Mouse (Mus musculus) forebrain, embryonic 15.5 days (tissue): Measurements from ENCODE around the gene Olfr732. TPM values are rescaled to one million over a fixed set of nuclear protein-coding genes. Genes with fewer than 3 reads are reported as not detected.

Source experiments
- ATAC-seq: fragments of 200-750 bp; cut with Nextera tagmentation; replicated peaks from 2 replicates; pipeline ENCODE4 v1.8.0; 2017; ENCODE audit warnings: mild to moderate bottlenecking, moderate TSS enrichment, moderate library complexity
- H3K27ac ChIP-seq: fragments of 300-500 bp; sonication (generic); replicated peaks from 2 replicates; pipeline ENCODE4 v1.5.1; 2015; ENCODE audit warnings: mild to moderate bottlenecking, inconsistent platforms
- H3K27me3 ChIP-seq: fragments of 300-500 bp; sonication (generic); 2 replicates; pipeline ENCODE4 v1.6.1; 2015; ENCODE audit warnings: inconsistent platforms
- H3K36me3 ChIP-seq: fragments of 300-500 bp; sonication (generic); 2 replicates; pipeline ENCODE4 v1.6.1; 2015; ENCODE audit warnings: mild to moderate bottlenecking, inconsistent platforms
- H3K4me1 ChIP-seq: fragments of 300-500 bp; sonication (generic); 2 replicates; pipeline ENCODE4 v1.6.1; 2015; ENCODE audit warnings: inconsistent platforms
- H3K4me2 ChIP-seq: fragments of 300-500 bp; sonication (generic); replicated peaks from 2 replicates; pipeline ENCODE4 v1.6.1; 2015; ENCODE audit warnings: mild to moderate bottlenecking, inconsistent platforms
- H3K4me3 ChIP-seq: fragments of 300-500 bp; sonication (generic); 2 replicates; pipeline ENCODE4 v1.5.1; 2015; ENCODE audit warnings: mild to moderate bottlenecking, inconsistent platforms
- H3K9ac ChIP-seq: fragments of 300-500 bp; sonication (generic); replicated peaks from 2 replicates; pipeline ENCODE4 v1.6.1; 2015; ENCODE audit warnings: mild to moderate bottlenecking, inconsistent platforms
- H3K9me3 ChIP-seq: fragments of 300-500 bp; sonication (generic); 2 replicates; pipeline ENCODE4 v1.6.1; 2016; ENCODE audit warnings: inconsistent platforms
- WGBS: fragments of 180-500 bp; shearing (Covaris S2); methylation state at CpG from one replicate; pipeline ENCODE4 v1.1.7; 2015; ENCODE audit warnings: mixed read lengths; 5-methylcytosine and 5-hydroxymethylcytosine counted together
- polyA plus RNA-seq: library from polyadenylated mRNA; unstranded; fragments of >200 nt; fragmentation: Nextera tagmentation; extraction: Ambion mirVana; gene quantifications from 2 replicates; pipeline ENCODE4 v1.2.1, GENCODE M21; 2015

Gene Olfr732
- not detected in 2 replicates for polyA plus RNA-seq

GRCm38 (mm10) chr14:50284106-50284505, at the start of gene Olfr732:
TSS of gene Olfr732 (minus strand) at chr14:50284206.
- no peaks in the 10 kb centered on the region for H3K36me3 ChIP-seq
- H3K27me3 ChIP-seq: no peaks in the 10 kb centered on the region
- no peak for ATAC-seq
- H3K4me3 ChIP-seq: no peak within 1 kb of the TSS
- no peak within 1 kb of the TSS for H3K27ac ChIP-seq
- H3K4me1 ChIP-seq: no peaks in the 10 kb centered on the region
- H3K9ac ChIP-seq: no peak within 1 kb of the TSS
- no peak within 1 kb of the TSS for H3K4me2 ChIP-seq
- H3K9me3 ChIP-seq: no peaks in the 10 kb centered on the region
- WGBS: 97% methylated on average over 1 of the region's 1 CpGs

GRCm38 (mm10) chr14:50326661-50327060, 42.7 kb upstream of the Olfr732 start, which contains the start of gene Olfr734:
TSS of gene Olfr734 (minus strand) at chr14:50326761.
- Histone ChIP-seq H3K4me2 (no peak within 1 kb of the TSS), H3K4me3 (no peak within 1 kb of the TSS), H3K9me3 (no peaks in the 10 kb centered on the region), H3K4me1 (no peaks in the 10 kb centered on the region), H3K9ac (no peak within 1 kb of the TSS), H3K27me3 (no peaks in the 10 kb centered on the region), H3K27ac (no peak within 1 kb of the TSS), H3K36me3 (no peaks in the 10 kb centered on the region)
- 69% methylated on average over 1 of the region's 1 CpGs for WGBS
- no peak for ATAC-seq

GRCm38 (mm10) chr14:50301422-50301821, 17.4 kb upstream of the Olfr732 start, which contains the start of gene Olfr733:
TSS of gene Olfr733 (minus strand) at chr14:50301522.
- H3K4me3 ChIP-seq: no peak within 1 kb of the TSS
- H3K4me2 ChIP-seq: no peak within 1 kb of the TSS
- H3K27ac ChIP-seq: no peak within 1 kb of the TSS
- ATAC-seq: no peak
- no peaks in the 10 kb centered on the region for H3K4me1 ChIP-seq
- H3K27me3 ChIP-seq: no peaks in the 10 kb centered on the region
- H3K36me3 ChIP-seq: no peaks in the 10 kb centered on the region
- no peaks in the 10 kb centered on the region for H3K9me3 ChIP-seq
- no peak within 1 kb of the TSS for H3K9ac ChIP-seq

GRCm38 (mm10) chr14:50241766-50242165, 42.2 kb downstream of the Olfr732 start, which contains the start of gene Olfr731:
TSS of gene Olfr731 (minus strand) at chr14:50241866.
- Histone ChIP-seq H3K4me1 (no peaks in the 10 kb centered on the region), H3K36me3 (no peaks in the 10 kb centered on the region), H3K27me3 (no peaks in the 10 kb centered on the region), H3K4me2 (no peak within 1 kb of the TSS), H3K4me3 (no peak within 1 kb of the TSS), H3K9me3 (0 out of 2 replicates have a peak, but pooled peaks cover 10% of the 10 kb centered on the region), H3K9ac (no peak within 1 kb of the TSS), H3K27ac (no peak within 1 kb of the TSS)
- WGBS: 87% methylated on average over 4 of the region's 4 CpGs
- ATAC-seq: no peak

Other genes starting within 250 kb of the Olfr732 start
- not detected in 2 replicates for gene Olfr725, start 243.8 kb downstream of the Olfr732 start, polyA plus RNA-seq
- gene Olfr726, start 193.3 kb downstream of the Olfr732 start, polyA plus RNA-seq: not detected in 2 replicates
- gene Olfr727, start 161.0 kb downstream of the Olfr732 start, polyA plus RNA-seq: not detected in 2 replicates
- gene Olfr728, start 141.5 kb downstream of the Olfr732 start, polyA plus RNA-seq: not detected in 2 replicates
- not detected in 2 replicates for gene Olfr729, start 131.3 kb downstream of the Olfr732 start, polyA plus RNA-seq
- not detected in 2 replicates for gene Olfr730, start 96.0 kb downstream of the Olfr732 start, polyA plus RNA-seq
- not detected in 2 replicates for gene Olfr731, start 42.3 kb downstream of the Olfr732 start, polyA plus RNA-seq
- gene Olfr733, start 17.3 kb upstream of the Olfr732 start, polyA plus RNA-seq: not detected in 2 replicates
- not detected in 2 replicates for gene Olfr734, start 42.6 kb upstream of the Olfr732 start, polyA plus RNA-seq
- gene Olfr735, start 64.7 kb upstream of the Olfr732 start, polyA plus RNA-seq: not detected in 2 replicates
- not detected in 2 replicates for gene Tlr11, start 73.7 kb upstream of the Olfr732 start, polyA plus RNA-seq
- not detected in 2 replicates for gene Olfr736, start 97.0 kb upstream of the Olfr732 start, polyA plus RNA-seq
- not detected in 2 replicates for gene Olfr738, start 123.4 kb upstream of the Olfr732 start, polyA plus RNA-seq
- gene Olfr739, start 134.4 kb upstream of the Olfr732 start, polyA plus RNA-seq: not detected in 2 replicates
- not detected in 2 replicates for gene Olfr740, start 161.3 kb upstream of the Olfr732 start, polyA plus RNA-seq
- gene Olfr741, start 188.5 kb upstream of the Olfr732 start, polyA plus RNA-seq: not detected in 2 replicates
- not detected in 2 replicates for gene Olfr742, start 219.4 kb upstream of the Olfr732 start, polyA plus RNA-seq
- gene Olfr743, start 237.6 kb upstream of the Olfr732 start, polyA plus RNA-seq: not detected in 2 replicates